Mouse (Mus musculus) CH12.LX (cell line): Measurements from ENCODE around the gene Iqch. TPM values are rescaled to one million over a fixed set of nuclear protein-coding genes. Genes with fewer than 3 reads are reported as not detected.

Experiments
- DNase-seq: peaks from one replicate; pipeline ENCODE4 v3.0.0-alpha.2; 2013; ENCODE audit errors: extremely low read depth
- H3K27ac ChIP-seq: 2 replicates; pipeline ENCODE4 v1.5.1; 2012; ENCODE audit warnings: low read depth, mild to moderate bottlenecking, control low read depth, moderate library complexity; ENCODE audit not compliant: insufficient read depth
- H3K27me3 ChIP-seq: replicated peaks from 2 replicates; pipeline ENCODE3; 2012; ENCODE audit warnings: inconsistent platforms
- H3K36me3 ChIP-seq, 2 experiments: replicated peaks in 1 of 2; 2 replicates each; pipeline versions ENCODE3 to v1.6.1; 2012; ENCODE audit warnings: inconsistent platforms in 1 of 2, low read length in 1 of 2, mild to moderate bottlenecking in 1 of 2, mixed read lengths in 1 of 2, moderate library complexity in 1 of 2; ENCODE audit not compliant: control insufficient read depth in 1 of 2, insufficient read depth in 1 of 2
- H3K4me1 ChIP-seq, 2 experiments: 2 replicates each; pipeline ENCODE4 v1.6.1; 2012; ENCODE audit warnings: inconsistent platforms in 1 of 2, moderate library complexity in 1 of 2; ENCODE audit not compliant: insufficient read depth in 2 of 2, control insufficient read depth in 1 of 2
- H3K4me2 ChIP-seq: 2 replicates; pipeline ENCODE4 v1.6.1; 2012; ENCODE audit warnings: low read depth, mild to moderate bottlenecking, control low read depth; ENCODE audit not compliant: poor library complexity, insufficient read depth, severe bottlenecking
- H3K4me3 ChIP-seq, 3 experiments: fragments of 150-350 bp in 1 of 3; sonication (generic) in 1 of 3; replicated peaks in 1 of 3; 2 replicates each; pipeline versions ENCODE3 to v1.5.1; 2011 to 2012; ENCODE audit warnings: low read depth in 2 of 3, low read length in 2 of 3, mild to moderate bottlenecking in 2 of 3, moderate library complexity in 2 of 3, control low read depth in 1 of 3, improper control_type of control experiment in 1 of 3, inconsistent platforms in 1 of 3, mixed read lengths in 1 of 3; ENCODE audit not compliant: poor library complexity in 1 of 3
- H3K79me2 ChIP-seq: replicated peaks from 2 replicates; pipeline ENCODE4 v1.6.1; 2012; ENCODE audit warnings: mild to moderate bottlenecking, moderate library complexity; ENCODE audit not compliant: control insufficient read depth, poor library complexity, insufficient read depth, severe bottlenecking; ENCODE audit errors: extremely low read depth
- H3K9ac ChIP-seq: 2 replicates; pipeline ENCODE4 v1.6.1; 2012; ENCODE audit warnings: low read depth, mild to moderate bottlenecking, control low read depth, moderate library complexity; ENCODE audit not compliant: insufficient read depth
- H3K9me3 ChIP-seq: replicated peaks from 2 replicates; pipeline ENCODE3; 2012; ENCODE audit warnings: low read length, inconsistent platforms, mixed read lengths
- BHLHE40 ChIP-seq: IDR thresholded peaks from 2 replicates; pipeline ENCODE4 v1.6.1; 2011; ENCODE audit warnings: mild to moderate bottlenecking, low read depth, low read length, improper control_type of control experiment
- CHD1 ChIP-seq: IDR thresholded peaks from 2 replicates; pipeline ENCODE4 v1.6.1; 2012; ENCODE audit warnings: low read depth, low read length, improper control_type of control experiment, inconsistent platforms
- E2F4 ChIP-seq: IDR thresholded peaks from 2 replicates; pipeline ENCODE4 v1.6.1; 2011; ENCODE audit warnings: low read depth, low read length, improper control_type of control experiment; ENCODE audit not compliant: insufficient replicate concordance
- GABPA ChIP-seq: IDR thresholded peaks from 2 replicates; pipeline ENCODE4 v1.6.1; 2012; ENCODE audit warnings: low read depth, low read length, improper control_type of control experiment, inconsistent platforms; ENCODE audit not compliant: insufficient replicate concordance
- IRF4 ChIP-seq: IDR thresholded peaks from 2 replicates; pipeline ENCODE4 v1.6.1; 2014; ENCODE audit warnings: low read depth, mild to moderate bottlenecking, inconsistent platforms, low read length, improper control_type of control experiment
- JUN ChIP-seq: IDR thresholded peaks from 2 replicates; pipeline ENCODE4 v1.6.1; 2011; ENCODE audit warnings: low read depth, mild to moderate bottlenecking, low read length, improper control_type of control experiment, moderate library complexity; ENCODE audit not compliant: insufficient read depth
- JUND ChIP-seq: conservative IDR thresholded peaks from 2 replicates; pipeline ENCODE4 v1.6.1; 2011; ENCODE audit warnings: low read depth, low read length, improper control_type of control experiment
- KAT2A ChIP-seq: IDR thresholded peaks from 2 replicates; pipeline ENCODE4 v1.6.1; 2012; ENCODE audit warnings: low read length, improper control_type of control experiment, inconsistent platforms; ENCODE audit not compliant: insufficient replicate concordance
- MAFK ChIP-seq: IDR thresholded peaks from 2 replicates; pipeline ENCODE4 v1.6.1; 2011; ENCODE audit warnings: low read length, improper control_type of control experiment; ENCODE audit not compliant: insufficient replicate concordance
- MAX ChIP-seq: IDR thresholded peaks from 2 replicates; pipeline ENCODE4 v1.6.1; 2011; ENCODE audit warnings: low read length, improper control_type of control experiment
- MAZ ChIP-seq: IDR thresholded peaks from 2 replicates; pipeline ENCODE4 v1.6.1; 2012; ENCODE audit warnings: low read depth, mild to moderate bottlenecking, inconsistent platforms, low read length, improper control_type of control experiment, moderate library complexity
- MEF2A ChIP-seq: IDR thresholded peaks from 2 replicates; pipeline ENCODE4 v1.6.1; 2014; ENCODE audit warnings: low read depth, mild to moderate bottlenecking, inconsistent platforms, low read length, improper control_type of control experiment, borderline replicate concordance
- MYC ChIP-seq: IDR thresholded peaks from 2 replicates; pipeline ENCODE4 v1.6.1; 2011; ENCODE audit warnings: low read depth, mild to moderate bottlenecking, improper control_type of control experiment, low read length
- NRF1 ChIP-seq: IDR thresholded peaks from 2 replicates; pipeline ENCODE4 v1.6.1; 2014; ENCODE audit warnings: low read depth, mild to moderate bottlenecking, inconsistent platforms, low read length, improper control_type of control experiment, moderate library complexity
- PAX5 ChIP-seq: IDR thresholded peaks from 2 replicates; pipeline ENCODE4 v1.6.1; 2012; ENCODE audit warnings: low read length, inconsistent platforms, mixed read lengths
- POLR2A ChIP-seq: IDR thresholded peaks from 2 replicates; pipeline ENCODE4 v1.6.1; 2011; ENCODE audit warnings: low read depth, mild to moderate bottlenecking, improper control_type of control experiment, low read length
- POLR2AphosphoS2 ChIP-seq: IDR thresholded peaks from 2 replicates; pipeline ENCODE4 v1.6.1; 2011; ENCODE audit warnings: low read depth, low read length, improper control_type of control experiment
- RAD21 ChIP-seq: IDR thresholded peaks from 2 replicates; pipeline ENCODE4 v1.6.1; 2011; ENCODE audit warnings: low read depth, mild to moderate bottlenecking, low read length, improper control_type of control experiment, moderate library complexity
- RCOR1 ChIP-seq: conservative IDR thresholded peaks from 2 replicates; pipeline ENCODE4 v1.6.1; 2012; ENCODE audit warnings: low read depth, mild to moderate bottlenecking, inconsistent platforms, low read length, improper control_type of control experiment
- SIN3A ChIP-seq: IDR thresholded peaks from 2 replicates; pipeline ENCODE4 v1.6.1; 2012; ENCODE audit warnings: low read length, improper control_type of control experiment, inconsistent platforms
- SMC3 ChIP-seq: IDR thresholded peaks from 2 replicates; pipeline ENCODE4 v1.6.1; 2011; ENCODE audit warnings: low read depth, low read length, improper control_type of control experiment
- TBP ChIP-seq: conservative IDR thresholded peaks from 2 replicates; pipeline ENCODE4 v1.6.1; 2011; ENCODE audit warnings: low read depth, low read length, improper control_type of control experiment
- UBTF ChIP-seq: IDR thresholded peaks from 2 replicates; pipeline ENCODE4 v1.6.1; 2012; ENCODE audit warnings: low read depth, mild to moderate bottlenecking, inconsistent platforms, low read length, improper control_type of control experiment, moderate library complexity
- USF1 ChIP-seq: IDR thresholded peaks from 2 replicates; pipeline ENCODE4 v1.6.1; 2014; ENCODE audit warnings: low read depth, mild to moderate bottlenecking, inconsistent platforms, low read length, improper control_type of control experiment
- USF2 ChIP-seq: conservative IDR thresholded peaks from 2 replicates; pipeline ENCODE4 v1.6.1; 2011; ENCODE audit warnings: low read depth, low read length, improper control_type of control experiment
- ZC3H11A ChIP-seq: IDR thresholded peaks from 2 replicates; pipeline ENCODE4 v1.6.1; 2012; ENCODE audit warnings: low read depth, mild to moderate bottlenecking, inconsistent platforms, low read length, improper control_type of control experiment
- ZKSCAN1 ChIP-seq: IDR thresholded peaks from 2 replicates; pipeline ENCODE4 v1.6.1; 2012; ENCODE audit warnings: low read depth, inconsistent platforms, low read length, improper control_type of control experiment, borderline replicate concordance
- dilution Hi-C: fragments of 300-500 bp; cut with MboI; formaldehyde crosslinking; loops from 2 replicates; pipeline ENCODE4 v1.14.3; 2020; ENCODE audit warnings: low sequenced_read_pairs; ENCODE audit not compliant: extremely low pct_unique_long_range_greater_than_20kb, extremely low pct_ligation_motif_present
- in situ Hi-C: fragments of 300-500 bp; cut with MboI; formaldehyde crosslinking; loops from 3 replicates; pipeline ENCODE4 v1.14.3; 2019; ENCODE audit warnings: low sequenced_read_pairs, low pct_ligation_motif_present, low pct_unique_long_range_greater_than_20kb, mixed read lengths
- polyA plus RNA-seq: library from polyadenylated mRNA; unstranded; fragments of >175 nt; gene quantifications from 2 replicates; pipeline ENCODE4 v1.2.1, GENCODE M21; 2012; ENCODE audit warnings: low read depth; ENCODE audit not compliant: insufficient read length
- total RNA-seq, 2 experiments: library from RNA; depleted of rRNA; stranded (reverse); fragments of 300-350 nt in 1 of 2; fragments of >200 nt in 1 of 2; gene quantifications; 2 replicates each; pipeline ENCODE4 v1.2.3; 2012 to 2014

Gene Iqch
- total and polyA plus RNA-seq, 3 experiments: 0.04 to 0.21 (median 0.15) TPM

GRCm38 (mm10) chr9:63571895-63572294, 30.4 kb downstream of the Iqch start:
- dilution Hi-C loops: no loop called here
- Histone ChIP-seq H3K36me3 (no peaks in the 10 kb centered on the region), H3K4me2 (no peak overlapping the region), H3K27ac (no peak overlapping the region), H3K9ac (no peak overlapping the region), H3K9me3 (no peaks in the 10 kb centered on the region), H3K79me2 (no peaks in the 10 kb centered on the region), H3K27me3 (no peaks in the 10 kb centered on the region), H3K4me1 (peaks cover 0 to 6% of the 10 kb centered on the region in 2 experiments; a peak in 2 of 4 replicates), H3K4me3 (no peak overlapping the region)
- TF ChIP-seq MAFK (no peak), CHD1 (no peak), BHLHE40 (no peak), RCOR1 (no peak), JUND (no peak), ZKSCAN1 (no peak), RAD21 (no peak), MAZ (no peak), USF1 (no peak), MAX (no peak), USF2 (no peak), SIN3A (no peak), JUN (no peak), ZC3H11A (no peak), PAX5 (no peak), KAT2A (no peak), NRF1 (no peak), POLR2AphosphoS2 (no peak)
- in situ Hi-C loops: loop anchor here (5.0 kb wide), 1 partner anchor 270 kb away; no protein-coding TSS in a partner anchor
- DNase-seq: no peak

DNA sequence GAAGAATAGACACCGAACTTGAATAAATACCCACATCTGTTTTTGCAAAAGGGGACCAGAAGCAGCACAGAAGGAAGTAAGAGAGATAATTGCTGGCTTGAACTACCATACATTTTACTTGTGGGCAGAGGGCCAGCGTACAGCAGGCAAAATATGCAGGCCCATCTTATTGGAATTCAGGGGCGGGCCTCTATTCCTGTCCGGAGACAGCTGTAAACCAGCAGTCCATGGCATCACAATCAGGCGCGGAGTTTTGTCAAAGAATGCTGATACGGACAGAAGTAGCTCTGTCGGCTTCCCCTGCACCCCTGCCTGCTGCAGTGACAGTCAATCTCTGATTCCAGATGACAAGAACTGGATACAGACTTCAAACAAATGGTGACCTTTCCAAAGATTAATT, 33.5 kb downstream of the Iqch start:
- H3K4me1 ChIP-seq: peaks cover 0 to 6% of the 10 kb centered on the region in 2 experiments; a peak in 2 of 4 replicates
- H3K79me2 ChIP-seq: no peaks in the 10 kb centered on the region
- no peaks in the 10 kb centered on the region for H3K9me3 ChIP-seq
- H3K27me3 ChIP-seq: no peaks in the 10 kb centered on the region
- in situ Hi-C loops (no loop called here), dilution Hi-C loops (no loop called here)
- no peak for DNase-seq
- H3K27ac ChIP-seq: no peak overlapping the region
- no peak overlapping the region for H3K9ac ChIP-seq
- TF ChIP-seq CHD1 (no peak), TBP (no peak), E2F4 (no peak), IRF4 (no peak), JUND (no peak), SIN3A (no peak), MEF2A (no peak), KAT2A (no peak), ZKSCAN1 (no peak), ZC3H11A (no peak), UBTF (no peak), MYC (no peak), POLR2A (no peak), PAX5 (no peak), RAD21 (no peak), POLR2AphosphoS2 (no peak), SMC3 (no peak), GABPA (no peak)
- H3K36me3 ChIP-seq: no peaks in the 10 kb centered on the region
- H3K4me3 ChIP-seq: no peak overlapping the region
- no peak overlapping the region for H3K4me2 ChIP-seq
